Mouse (Mus musculus) T-helper 2 cell (primary cell): ENCODE measurements at regions not wholly inside any gene's neighbourhood (a gene's known extent, or its start where the extent isn't known, plus 50 kb on each side); places are given as distances from the start of the nearest gene placed in this dataset.

Experiments
- in situ Hi-C: fragments of 300-600 bp; cut with MboI, MseI; formaldehyde crosslinking; loops from one replicate; pipeline ENCODE4 v1.15.1; 2025; ENCODE audit warnings: high pct_unique_total_duplicates

- in situ Hi-C loops = no loop called here
Measured at GRCm38 (mm10) chr2:106529746-106530145, 163.3 kb upstream of the Mpped2 start.

DNA sequence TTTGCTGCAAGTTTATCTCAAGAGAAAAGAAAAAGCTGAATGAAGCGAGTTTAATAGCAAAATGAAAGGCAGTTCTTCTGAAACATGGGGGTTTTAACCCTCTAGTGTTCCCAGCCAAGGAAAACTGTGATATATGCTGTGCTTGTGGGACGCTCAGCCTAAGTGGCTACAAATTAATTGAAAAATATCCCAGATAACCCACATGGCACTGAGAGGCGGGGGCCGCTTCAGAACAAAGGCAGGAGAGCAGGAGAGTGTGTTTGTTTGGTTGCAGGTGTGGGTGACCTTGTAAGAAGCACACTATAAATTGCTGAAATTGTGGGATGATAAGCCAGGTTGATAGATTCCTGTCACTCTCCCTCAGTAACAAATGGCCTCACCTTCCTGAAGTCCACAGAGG, 154.7 kb upstream of the Mpped2 start:
- in situ Hi-C loops = no loop called here

DNA sequence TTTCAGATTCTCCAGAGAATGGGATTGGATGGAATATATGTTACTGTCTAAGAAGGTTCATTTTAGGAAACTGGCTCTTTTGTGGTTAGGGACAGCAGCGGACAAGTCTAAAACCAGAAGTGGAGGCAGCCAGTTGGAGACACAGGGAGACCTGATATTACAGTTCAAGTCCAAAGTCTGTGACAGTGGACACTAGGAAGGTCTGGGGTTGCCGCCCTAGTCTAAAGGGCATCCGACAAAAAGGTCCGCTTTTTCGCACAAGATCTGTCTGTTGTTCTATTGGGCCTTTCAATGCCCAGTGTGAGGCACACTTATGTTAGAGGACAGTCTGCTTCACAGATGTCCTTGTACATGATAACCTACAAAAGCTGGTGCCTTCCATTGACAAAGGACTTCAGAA, 152.9 kb upstream of the Mpped2 start:
- in situ Hi-C loops = no loop called here

DNA sequence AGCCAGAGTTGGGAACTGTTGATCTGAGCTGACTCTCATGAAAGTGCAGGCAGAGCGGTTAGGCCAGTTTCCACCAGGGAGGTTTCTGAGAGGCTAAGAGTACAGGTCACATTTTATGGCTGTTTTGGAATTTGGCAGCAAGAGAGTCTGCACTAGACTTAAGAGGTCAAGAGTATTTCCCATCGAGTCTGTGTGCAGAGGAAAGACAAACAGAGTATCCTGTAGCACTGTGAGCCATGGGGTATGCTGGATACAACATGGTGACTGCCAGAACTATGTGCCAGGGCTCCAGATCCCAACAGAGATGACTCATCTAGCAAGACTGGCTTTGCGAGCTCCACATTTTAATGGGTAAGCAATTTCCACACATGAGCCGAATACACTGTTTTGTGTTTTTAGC, 146.0 kb upstream of the Mpped2 start:
- in situ Hi-C loops = no loop called here

DNA sequence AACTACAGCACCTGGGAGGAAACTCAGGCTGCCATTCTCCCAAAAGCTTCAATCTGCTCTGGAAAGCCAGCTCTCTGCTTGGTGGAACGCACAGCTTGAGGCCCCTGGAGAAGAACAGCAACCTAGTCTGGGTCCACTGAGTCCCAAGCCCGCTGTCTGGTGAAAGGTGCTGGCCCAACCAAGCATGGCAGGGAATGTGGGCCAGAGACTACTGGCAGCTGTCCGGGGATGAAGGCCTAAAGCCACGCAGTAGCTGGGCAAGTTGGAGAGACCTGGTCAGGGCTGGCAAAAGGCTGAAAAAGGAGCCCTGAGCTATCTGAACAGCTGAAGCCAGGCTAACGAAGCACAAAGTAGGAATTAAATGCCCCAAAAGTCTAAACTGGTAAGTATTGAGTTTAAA, 139.4 kb upstream of the Mpped2 start:
- in situ Hi-C loops = loop anchor here (25.0 kb wide), 1 partner anchor 1509 kb away; no protein-coding TSS in a partner anchor

GRCm38 (mm10) chr2:106561571-106562090, 131.4 kb upstream of the Mpped2 start:
- in situ Hi-C loops = loop anchor here (25.0 kb wide), 1 partner anchor 1501 kb away; no protein-coding TSS in a partner anchor

DNA sequence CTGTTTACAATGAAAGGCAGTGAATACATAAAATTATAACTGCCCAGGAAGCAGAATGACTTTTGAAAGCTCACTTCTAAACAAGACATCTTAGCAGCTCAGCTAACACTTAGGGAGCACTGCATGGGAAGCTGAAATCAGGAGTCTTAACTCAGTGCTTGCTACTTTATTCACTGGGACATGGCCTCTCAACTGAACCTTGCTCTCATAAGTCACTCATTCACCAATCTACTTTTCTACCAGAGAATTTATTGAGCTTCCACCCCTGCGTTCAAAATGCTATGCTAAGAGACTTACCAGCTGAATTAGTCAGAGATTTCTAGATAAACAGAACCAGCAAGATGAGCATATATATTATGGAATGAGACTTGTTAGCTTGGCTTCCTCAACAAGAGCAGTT, 122.8 kb upstream of the Mpped2 start:
- in situ Hi-C loops = loop anchor here (10.0 to 25.0 kb wide), 2 partner anchors 155 to 1492 kb away; no protein-coding TSS in a partner anchor

DNA sequence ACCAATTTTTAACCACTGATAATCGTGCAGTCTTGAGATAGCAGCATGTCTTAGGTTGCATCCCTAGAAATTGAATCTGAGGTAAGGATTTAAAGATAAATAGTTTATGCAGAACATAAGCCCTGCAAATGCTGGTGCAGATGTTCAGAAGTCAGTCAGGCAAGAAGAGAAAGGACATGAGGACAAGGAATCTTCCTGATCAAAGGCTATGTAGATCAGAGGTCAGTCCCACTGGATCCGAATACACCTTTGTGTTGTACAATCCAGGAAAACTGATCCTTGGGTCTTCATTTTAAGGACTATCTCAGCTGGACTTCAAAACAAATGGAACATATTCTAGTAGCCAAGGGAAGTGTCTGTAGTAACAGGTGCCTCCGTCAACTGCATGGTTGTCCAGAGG, 121.7 kb upstream of the Mpped2 start:
- in situ Hi-C loops = loop anchor here (10.0 to 25.0 kb wide), 2 partner anchors 157 to 1491 kb away; no protein-coding TSS in a partner anchor

GRCm38 (mm10) chr2:106571913-106572312, 121.2 kb upstream of the Mpped2 start:
- in situ Hi-C loops = loop anchor here (10.0 to 25.0 kb wide), 2 partner anchors 157 to 1490 kb away; no protein-coding TSS in a partner anchor

- in situ Hi-C loops = loop anchor here (10.0 kb wide), 1 partner anchor 162 kb away; no protein-coding TSS in a partner anchor
Measured at GRCm38 (mm10) chr2:106576746-106577323, 116.2 kb upstream of the Mpped2 start.

DNA sequence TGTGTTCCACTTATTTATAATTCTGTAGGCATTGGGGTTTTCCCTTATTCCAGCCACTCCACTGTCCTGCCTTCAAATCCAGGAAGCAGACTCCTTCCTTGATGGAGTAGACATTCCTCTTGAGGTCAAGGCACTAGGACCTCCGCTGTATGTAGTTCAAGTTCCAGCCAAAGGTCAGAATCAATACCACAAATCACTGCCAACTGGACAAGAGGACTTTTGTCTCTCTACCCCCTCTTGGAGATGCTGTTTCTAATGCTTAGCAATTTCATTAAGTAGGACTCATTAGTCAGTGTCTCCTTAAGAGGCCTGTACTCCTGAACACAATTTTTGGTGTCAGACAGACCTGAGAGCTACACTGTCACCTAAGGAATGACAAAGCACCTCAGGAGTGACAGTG, 115.0 kb upstream of the Mpped2 start:
- in situ Hi-C loops = loop anchor here (10.0 kb wide), 1 partner anchor 163 kb away; no protein-coding TSS in a partner anchor

GRCm38 (mm10) chr2:106580663-106581062, 112.4 kb upstream of the Mpped2 start:
- in situ Hi-C loops = no loop called here

- in situ Hi-C loops = no loop called here
Measured at GRCm38 (mm10) chr2:106621251-106621650, 71.8 kb upstream of the Mpped2 start.

GRCm38 (mm10) chr2:106622326-106622725, 70.7 kb upstream of the Mpped2 start:
- in situ Hi-C loops = no loop called here

DNA sequence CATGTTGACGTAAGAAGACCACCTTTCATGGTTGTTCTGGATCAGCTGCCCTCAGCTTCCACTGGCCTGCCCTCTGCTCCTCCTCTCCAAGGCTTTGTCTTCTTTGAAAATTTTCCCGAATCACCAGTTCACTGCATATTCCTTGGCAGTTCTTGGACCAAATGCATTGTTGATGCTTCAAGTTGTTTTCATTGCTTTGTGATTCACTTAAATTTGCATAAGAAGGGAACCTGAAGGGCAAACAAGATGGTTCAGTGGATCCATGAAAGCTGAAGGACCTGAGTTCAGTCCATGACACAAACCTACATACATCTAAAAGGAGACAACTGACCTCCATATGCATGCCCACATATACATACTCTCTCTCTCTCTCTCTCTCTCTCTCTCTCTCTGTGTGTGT, 69.4 kb upstream of the Mpped2 start:
- in situ Hi-C loops = no loop called here

DNA sequence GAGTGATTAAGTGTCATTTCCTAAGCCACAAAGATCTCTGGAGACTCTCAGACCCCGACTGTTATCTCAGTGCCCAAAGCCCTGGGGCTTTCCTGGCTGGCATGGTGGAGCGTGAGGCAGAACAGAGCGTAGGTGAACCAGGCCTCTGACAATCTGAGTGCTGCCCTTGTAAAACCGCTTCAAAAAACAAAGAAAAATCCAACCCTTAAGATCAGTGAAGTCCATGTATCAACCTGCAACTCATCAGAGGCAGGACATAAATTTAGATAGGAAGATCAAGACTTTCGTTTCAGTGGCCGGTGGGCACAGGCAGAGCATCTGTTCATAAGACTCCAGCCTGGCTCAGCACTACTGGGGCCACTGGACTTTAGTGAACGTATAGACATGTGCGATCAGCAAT, 61.1 kb upstream of the Mpped2 start:
- in situ Hi-C loops = no loop called here
